Mouse (Mus musculus) layer of hippocampus, adult 2 months (tissue): ENCODE measurements around the gene Ifit3b. TPM values are rescaled to one million over a fixed set of nuclear protein-coding genes. Genes with fewer than 3 reads are reported as not detected.
A peak's percentile ranks its signal among the peaks of the same experiment; 100 is the strongest.
"Not testable (repeated sequence)": the region's sequence is repeated elsewhere in the genome, so short reads cannot be mapped to it uniquely, and the experiment has no call there.

Source experiments
- DNase-seq, 2 experiments: peaks; one replicate each; pipeline ENCODE4 v3.0.0; 2022; ENCODE audit warnings: low spot score in 2 of 2
- H3K27ac ChIP-seq: fragments of 200-600 bp; 2 replicates; pipeline ENCODE4 v1.8.1; 2022
- H3K4me3 ChIP-seq: fragments of 200-600 bp; 2 replicates; pipeline ENCODE4 v1.8.1; 2022; ENCODE audit warnings: mild to moderate bottlenecking
- CTCF ChIP-seq: fragments of 200-600 bp; conservative IDR thresholded peaks from 2 replicates; pipeline ENCODE4 v1.8.1; 2022; ENCODE audit warnings: antibody characterized with exemption, mild to moderate bottlenecking, moderate library complexity
- total RNA-seq, 2 experiments: library from RNA; stranded (reverse); gene quantifications; 2 replicates each; pipeline ENCODE4 v1.2.3; 2021

Gene Ifit3b
- total RNA-seq, 2 experiments from 2014 or later, result 1.0 to 1.7 TPM

DNA sequence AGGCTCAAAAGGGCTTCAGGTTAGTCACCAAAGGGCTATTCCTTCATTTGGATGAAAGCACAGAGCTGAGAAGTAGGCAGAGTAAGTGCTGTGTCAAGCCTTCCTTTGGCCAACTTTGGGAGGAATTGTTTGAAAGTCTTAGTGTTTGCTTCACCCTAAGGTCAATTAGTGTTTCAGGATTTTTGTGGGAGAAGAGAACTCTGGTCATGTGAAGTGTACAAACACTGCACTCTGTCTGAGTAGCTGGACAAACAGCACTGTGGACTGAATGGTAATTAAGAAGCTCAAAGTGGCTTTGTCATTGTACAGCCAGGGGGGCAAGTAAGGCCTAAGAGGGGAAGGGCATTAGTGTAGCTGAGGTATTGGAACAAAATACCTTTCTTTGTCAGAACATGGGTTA lies 23.7 kb downstream of the Ifit3b start:
- Histone ChIP-seq H3K27ac (no peak overlapping the region), H3K4me3 (no peak overlapping the region)
- TF ChIP-seq CTCF, result no peak
- DNase-seq, result no peak

- Histone ChIP-seq H3K4me3 (no peak overlapping the region), H3K27ac (no peak overlapping the region)
- no peak for TF ChIP-seq CTCF
- DNase-seq, result no peak
Measured at GRCm38 (mm10) chr19:34633484-34633883, 25.7 kb downstream of the Ifit3b start.

- DNase-seq, result peak; percentile 46 to 70
- Histone ChIP-seq H3K4me3 (no peak overlapping the region), H3K27ac (no peak overlapping the region)
- peak; percentile 95 for TF ChIP-seq CTCF
Measured at GRCm38 (mm10) chr19:34636933-34637557, 29.3 kb downstream of the Ifit3b start.

DNA sequence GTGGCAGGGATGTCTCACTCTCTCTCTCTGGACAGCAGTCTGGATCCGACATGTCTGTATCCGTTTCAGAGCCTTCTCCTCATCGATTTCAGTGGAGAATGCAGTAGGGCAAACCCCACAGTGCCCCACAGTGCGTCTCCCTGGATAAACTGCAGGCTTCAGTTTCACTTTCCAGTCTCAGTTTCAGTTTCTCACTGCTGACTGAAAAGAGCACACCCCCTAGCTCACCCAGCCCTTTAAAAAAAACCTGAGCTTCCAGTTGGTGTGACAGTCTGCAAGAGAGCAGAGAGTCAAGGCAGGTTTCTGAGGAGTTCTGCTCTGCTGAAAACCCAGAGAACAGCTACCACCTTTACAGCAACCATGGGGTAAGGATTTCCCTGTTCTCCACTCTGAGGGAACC lies 32.9 kb downstream of the Ifit3b start, which contains the start of the genes Ifit1bl2 and Ifit1:
Ifit1bl2 (minus strand) TSS at position 121 of the 400 bp plus-strand sequence.
Ifit1 (plus strand) TSS at position 249 of the 400 bp plus-strand sequence.
- Histone ChIP-seq H3K4me3 (peak within 1 kb of the TSS; percentile 23; the same call in 1 of the 2 replicates), H3K27ac (no peak within 1 kb of the TSS)
- DNase-seq, result no peak
- TF ChIP-seq CTCF, result no peak

GRCm38 (mm10) chr19:34642616-34643015 lies 34.8 kb downstream of the Ifit3b start:
- no peak overlapping the region for H3K27ac ChIP-seq
- DNase-seq, result no peak
- no peak for TF ChIP-seq CTCF
- no peak overlapping the region for H3K4me3 ChIP-seq

GRCm38 (mm10) chr19:34647630-34648029 lies 39.9 kb downstream of the Ifit3b start:
- H3K27ac ChIP-seq, result not testable (repeated sequence)

GRCm38 (mm10) chr19:34650276-34650675 lies 42.5 kb downstream of the Ifit3b start:
- no peak for DNase-seq
- TF ChIP-seq CTCF, result no peak
- Histone ChIP-seq H3K4me3 (no peak overlapping the region), H3K27ac (no peak overlapping the region)

More at GRCm38 (mm10) chr19:34647630-34648029, 39.9 kb downstream of the Ifit3b start:
- DNase-seq, H3K4me3 ChIP-seq: not testable (repeated sequence)

DNA sequence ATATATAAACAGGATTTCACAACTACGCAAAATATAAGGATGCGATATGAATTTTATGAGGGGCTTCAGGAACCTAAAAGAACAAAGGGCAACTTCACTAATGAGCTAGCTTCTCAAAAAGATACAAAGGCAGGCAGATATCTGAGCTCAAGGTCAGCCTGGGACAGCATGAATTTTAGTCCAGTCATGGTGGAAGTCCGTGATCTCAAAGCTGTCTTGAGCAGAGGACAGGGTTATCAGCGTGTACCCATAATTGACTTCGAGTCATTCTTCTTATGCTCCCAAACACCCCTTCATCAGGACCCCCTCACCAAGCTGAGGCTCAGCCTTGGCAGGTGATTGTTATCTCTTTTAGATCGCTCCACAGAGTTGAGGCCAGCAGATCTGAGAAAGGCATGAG lies 43.2 kb downstream of the Ifit3b start:
- Histone ChIP-seq H3K27ac (no peak overlapping the region), H3K4me3 (no peak overlapping the region)
- no peak for DNase-seq
- TF ChIP-seq CTCF, result no peak

DNA sequence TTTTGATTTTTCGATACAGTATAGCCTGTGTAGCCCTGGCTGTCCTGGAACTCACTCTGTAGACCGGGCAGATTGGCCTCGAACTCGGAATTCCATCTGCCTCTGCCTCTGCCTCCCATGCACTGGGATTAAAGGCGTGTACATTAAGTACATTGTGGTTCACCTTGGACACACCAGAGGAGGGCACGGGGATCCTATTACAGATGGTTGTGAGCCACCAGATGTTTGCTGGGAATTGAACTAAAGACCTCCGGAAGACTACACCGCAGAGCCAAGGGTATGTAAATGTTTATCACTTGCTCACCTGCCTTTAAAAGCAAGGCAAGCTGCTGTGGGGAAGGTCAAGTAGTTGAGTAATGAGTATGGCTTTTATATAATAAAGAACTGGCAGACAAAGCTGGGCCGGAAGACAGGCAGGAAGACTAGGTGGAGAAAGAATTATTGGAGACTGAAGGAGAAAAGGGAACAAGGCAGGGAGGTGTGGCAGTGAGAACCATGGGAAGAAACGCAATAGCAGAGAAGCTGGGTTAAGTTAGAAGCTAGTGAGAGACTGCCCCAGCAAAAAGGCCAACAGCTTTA lies 47.5 kb downstream of the Ifit3b start:
- no peak for TF ChIP-seq CTCF
- H3K4me3 ChIP-seq, result no peak overlapping the region
- no peak for DNase-seq
- H3K27ac ChIP-seq, result no peak overlapping the region

- no peak for DNase-seq
- no peak overlapping the region for H3K4me3 ChIP-seq
- TF ChIP-seq CTCF, result no peak
- no peak overlapping the region for H3K27ac ChIP-seq
Measured at GRCm38 (mm10) chr19:34656511-34657298, 48.9 kb downstream of the Ifit3b start.

- Histone ChIP-seq H3K27ac (0 out of 2 replicates have a peak overlapping the region, but pooled peaks have one; percentile 57), H3K4me3 (peak overlapping the region; percentile 51)
- DNase-seq, result peak; percentile 39 to 54
- TF ChIP-seq CTCF, result peak; percentile 81
Measured at GRCm38 (mm10) chr19:34662067-34662507, 54.3 kb downstream of the Ifit3b start.

- DNase-seq, result no peak
- no peak for TF ChIP-seq CTCF
- Histone ChIP-seq H3K4me3 (no peak overlapping the region), H3K27ac (no peak overlapping the region)
Measured at GRCm38 (mm10) chr19:34662740-34663139, 55.0 kb downstream of the Ifit3b start.

Other genes with a start within 250 kb of the Ifit3b start
- under 1 TPM in 1 of 2 experiments, not detected in 1; 0.25 TPM for gene Ch25h, start 132.8 kb upstream of the Ifit3b start, total RNA-seq
- gene Lipa, start 80.5 kb upstream of the Ifit3b start, total RNA-seq, result 10 to 100 TPM; 16.6 to 20.0 TPM
- 1 to 10 TPM; 4.4 to 5.6 TPM for gene Ifit2, start 57.3 kb upstream of the Ifit3b start, total RNA-seq
- gene Ifit3, start 24.4 kb upstream of the Ifit3b start, total RNA-seq, result 1 to 10 TPM; 1.9 to 4.0 TPM
- 1 to 10 TPM; 1.3 to 1.9 TPM for gene Ifit1bl1, start 6.0 kb upstream of the Ifit3b start, total RNA-seq
- gene Ifit1bl2, start 32.8 kb downstream of the Ifit3b start, total RNA-seq, result under 1 TPM; 0.27 to 0.38 TPM
- gene Ifit1, start 32.9 kb downstream of the Ifit3b start, total RNA-seq, result 1 to 10 TPM in 1 of 2 experiments, under 1 TPM in 1; 0.59 to 1.2 TPM
- 1 to 10 TPM; 1.3 to 3.8 TPM for gene Slc16a12, start 139.3 kb downstream of the Ifit3b start, total RNA-seq